Comparison of ENCODE assay signal across 23 mouse cellular contexts in genomic region chr12:76540701-76541221, GRCm38 (mm10). TPM values are rescaled to one million over a fixed set of nuclear protein-coding genes. Genes with fewer than 3 reads are reported as not detected.
DNase-seq lines count a peak whose midpoint lies in the region; ATAC-seq and TF ChIP-seq lines count a peak whose summit lies in the region.
"Had no signal": no experiment of that assay in that cellular context is flagged by ENCODE, and none has a peak within 500 bp of the region (broad histone marks: within the 10 kb centered on the region; RNA-seq: fewer than 3 reads in every experiment).

No protein-coding gene starts in this region.

- WGBS in embryonic facial prominence, embryonic 15.5 days = 73% methylated on average over 10 of the region's 10 CpGs
- 85% methylated on average over 10 of the region's 10 CpGs for WGBS in embryonic facial prominence, embryonic 10.5 days
- 36% methylated on average over 10 of the region's 10 CpGs for WGBS in liver, adult 2 months
- 27% methylated on average over 10 of the region's 10 CpGs for WGBS in small intestine, adult 2 months

- H3K4me2 ChIP-seq in embryonic facial prominence, embryonic 15.5 days (replicated peaks) = no peak overlapping the region
- H3K4me2 ChIP-seq: forebrain, embryonic 15.5 days; hindbrain, embryonic 14.5 days; kidney, embryonic 15.5 days; limb, embryonic 15.5 days; midbrain, embryonic 15.5 days had no signal

- no peak for DNase-seq in embryonic facial prominence, embryonic 10.5 days (ENCODE audit: low spot score)
- DNase-seq in liver, adult 2 months (ENCODE audit: extremely low read depth, low read depth, low spot score) = no peak
- DNase-seq in liver = no peak
- DNase-seq in heart, postnatal 14 days = no peak
- DNase-seq in left cerebral cortex, postnatal 25 days (ENCODE audit: low spot score in 2 of 2) = no peak
- DNase-seq: adrenal gland, adult 2 months; cerebellum, adult 18-20 months; cerebellum, postnatal 25 days; embryo, embryonic 11 days; gastrocnemius, postnatal 10 days; heart, postnatal 36 days; layer of hippocampus, adult 9-11 months; lung, adult 18-20 months had no signal

- no peaks in the 10 kb centered on the region for H3K36me3 ChIP-seq in embryonic facial prominence, embryonic 15.5 days
- no peaks in the 10 kb centered on the region for H3K36me3 ChIP-seq in embryonic facial prominence, embryonic 10.5 days (replicated peaks)
- H3K36me3 ChIP-seq in liver, adult 2 months (ENCODE audit: control insufficient read depth, insufficient read depth, low read length) = no peaks in the 10 kb centered on the region
- H3K36me3 ChIP-seq in ES-Bruce4 (ENCODE audit: control insufficient read depth, insufficient read depth, low read length, poor library complexity, severe bottlenecking) = no peaks in the 10 kb centered on the region
- peaks cover 2% of the 10 kb centered on the region; the same call in 1 of the 2 replicates for H3K36me3 ChIP-seq in small intestine, adult 2 months (ENCODE audit: control insufficient read depth, insufficient read depth, low read length)
- H3K36me3 ChIP-seq: forebrain, embryonic 15.5 days; limb, embryonic 15.5 days; midbrain, embryonic 15.5 days had no signal

- peak overlapping the region; percentile 48; the same call in 1 of the 2 replicates for H3K27ac ChIP-seq in embryonic facial prominence, embryonic 15.5 days (replicated peaks)
- no peak overlapping the region for H3K27ac ChIP-seq in embryonic facial prominence, embryonic 10.5 days (replicated peaks)
- H3K27ac ChIP-seq in liver, adult 2 months (replicated peaks; ENCODE audit: insufficient read depth, low read depth, low read length) = peak overlapping the region; percentile 49
- no peak overlapping the region for H3K27ac ChIP-seq in ES-Bruce4 (ENCODE audit: insufficient read depth, low read length)
- H3K27ac ChIP-seq in small intestine, adult 2 months (ENCODE audit: insufficient read depth, low read depth, low read length) = peak overlapping the region; percentile 56
- H3K27ac ChIP-seq: forebrain, embryonic 15.5 days; hindbrain, embryonic 14.5 days; midbrain, embryonic 15.5 days had no signal

- intact Hi-C loops in heart, postnatal 14 days (cut with DNase I) = no loop called here
- intact Hi-C loops in left cerebral cortex, postnatal 25 days (cut with DNase I) = no loop called here

- TF ChIP-seq CTCF in liver, adult 2 months (IDR thresholded peaks at IDR 0.05; ENCODE audit: low read depth, low read length) = no peak
- TF ChIP-seq CTCF in ES-Bruce4 (IDR thresholded peaks at IDR 0.05; ENCODE audit: low read depth, low read length) = no peak
- peak; percentile 15; the same call in 1 of the 2 replicates for TF ChIP-seq CTCF in small intestine, adult 2 months (IDR thresholded peaks at IDR 0.05; ENCODE audit: extremely low read depth, insufficient read length, insufficient replicate concordance, low read depth, low read length)

- no peak for ATAC-seq in embryonic facial prominence, embryonic 15.5 days (ENCODE audit: insufficient number of reproducible peaks, low FRiP score, low TSS enrichment, low read depth)
- ATAC-seq: forebrain, embryonic 15.5 days; midbrain, embryonic 15.5 days had no signal

- H3K27me3 ChIP-seq in embryonic facial prominence, embryonic 15.5 days = no peaks in the 10 kb centered on the region
- H3K27me3 ChIP-seq in embryonic facial prominence, embryonic 10.5 days (replicated peaks; ENCODE audit: low read depth, poor library complexity, severe bottlenecking) = peaks cover 23% of the 10 kb centered on the region
- no peaks in the 10 kb centered on the region for H3K27me3 ChIP-seq in liver, adult 2 months (ENCODE audit: control insufficient read depth, insufficient read depth, low read length)
- no peaks in the 10 kb centered on the region for H3K27me3 ChIP-seq in ES-Bruce4 (ENCODE audit: control insufficient read depth, insufficient read depth, low read length, poor library complexity, severe bottlenecking)
- H3K27me3 ChIP-seq in small intestine, adult 2 months (ENCODE audit: control insufficient read depth, insufficient read depth, low read length) = no peaks in the 10 kb centered on the region
- H3K27me3 ChIP-seq: heart, embryonic 13.5 days; kidney, embryonic 15.5 days; limb, embryonic 15.5 days had no signal

- peaks cover 40% of the 10 kb centered on the region for H3K79me2 ChIP-seq in liver, adult 2 months (ENCODE audit: control insufficient read depth, insufficient read depth, low read length)

- no peak for TF ChIP-seq EP300 in ES-Bruce4 (IDR thresholded peaks at IDR 0.05; ENCODE audit: insufficient read depth, low read depth, low read length)

- H3K4me1 ChIP-seq in embryonic facial prominence, embryonic 15.5 days = peaks cover 18% of the 10 kb centered on the region
- peaks cover 20% of the 10 kb centered on the region for H3K4me1 ChIP-seq in embryonic facial prominence, embryonic 10.5 days
- peaks cover 49% of the 10 kb centered on the region for H3K4me1 ChIP-seq in liver, adult 2 months (ENCODE audit: control insufficient read depth, insufficient read depth, low read length)
- peaks cover 3% of the 10 kb centered on the region for H3K4me1 ChIP-seq in ES-Bruce4 (ENCODE audit: control insufficient read depth, insufficient read depth, low read length)
- peaks cover 14% of the 10 kb centered on the region; the same call in 1 of the 2 replicates for H3K4me1 ChIP-seq in small intestine, adult 2 months (ENCODE audit: control insufficient read depth, insufficient read depth, insufficient read length, low read length)
- H3K4me1 ChIP-seq: forebrain, embryonic 15.5 days; midbrain, embryonic 15.5 days had no signal

- H3K9me3 ChIP-seq in embryonic facial prominence, embryonic 15.5 days (replicated peaks) = no peaks in the 10 kb centered on the region
- H3K9me3 ChIP-seq in embryonic facial prominence, embryonic 10.5 days = no peaks in the 10 kb centered on the region
- H3K9me3 ChIP-seq in ES-Bruce4 (replicated peaks; ENCODE audit: control insufficient read depth, insufficient read depth, low read length, poor library complexity, severe bottlenecking) = no peaks in the 10 kb centered on the region
- H3K9me3 ChIP-seq: forebrain, embryonic 15.5 days; heart, embryonic 13.5 days; kidney, embryonic 15.5 days; midbrain, embryonic 15.5 days had no signal

- H3K9ac ChIP-seq in embryonic facial prominence, embryonic 15.5 days = no peak overlapping the region
- no peak overlapping the region for H3K9ac ChIP-seq in liver, adult 2 months (ENCODE audit: low read depth, low read length)
- H3K9ac ChIP-seq in ES-Bruce4 (ENCODE audit: low read depth, poor library complexity, severe bottlenecking) = peak overlapping the region; percentile 32
- H3K9ac ChIP-seq: forebrain, embryonic 15.5 days; hindbrain, embryonic 14.5 days; kidney, embryonic 15.5 days; limb, embryonic 15.5 days; midbrain, embryonic 15.5 days had no signal

- TF ChIP-seq POLR2A in liver, adult 2 months (IDR thresholded peaks at IDR 0.05; ENCODE audit: extremely low read depth, insufficient read depth, low read length) = no peak
- TF ChIP-seq POLR2A in ES-Bruce4 (IDR thresholded peaks at IDR 0.05; ENCODE audit: insufficient read depth, low read length) = no peak
- TF ChIP-seq POLR2A in small intestine, adult 2 months (IDR thresholded peaks at IDR 0.05; ENCODE audit: low read depth, low read length) = no peak

- H3K4me3 ChIP-seq in embryonic facial prominence, embryonic 15.5 days (replicated peaks) = no peak overlapping the region
- no peak overlapping the region for H3K4me3 ChIP-seq in embryonic facial prominence, embryonic 10.5 days
- no peak overlapping the region for H3K4me3 ChIP-seq in liver, adult 2 months (ENCODE audit: insufficient read depth, low read depth, low read length)
- no peak overlapping the region for H3K4me3 ChIP-seq in ES-Bruce4 (ENCODE audit: low read depth, low read length)
- H3K4me3 ChIP-seq in small intestine, adult 2 months (ENCODE audit: low read depth, low read length) = peak overlapping the region; percentile 12; the same call in 1 of the 2 replicates
- H3K4me3 ChIP-seq: forebrain, embryonic 15.5 days; heart, embryonic 13.5 days; kidney, embryonic 15.5 days; limb, embryonic 15.5 days; megakaryocyte, embryonic 14.5 days; midbrain, embryonic 15.5 days had no signal

RNA-seq across cellular contexts. Expression of gene Plekhg3, which starts 10.1 kb away (rescaled TPM):
- polyA plus RNA-seq in embryonic facial prominence, embryonic 15.5 days (2015; fragmentation: Nextera tagmentation; extraction: Ambion mirVana) = 7.7 and 8.9 TPM in 2 replicates
- 3.3 and 3.9 TPM in 2 replicates for polyA plus RNA-seq in embryonic facial prominence, embryonic 10.5 days (2016; fragmentation: Nextera tagmentation; extraction: Ambion mirVana)
- total RNA-seq in liver, adult 2 months (2014; rRNA removed) = 16.5 and 27.0 TPM in 2 replicates
- 12.5 and 17.1 TPM in 2 replicates for polyA plus RNA-seq in liver, adult 2 months (2012; rRNA removed)
- 25.3 and 28.5 TPM in 2 replicates for polyA plus RNA-seq in ES-Bruce4 (2011; ENCODE audit: insufficient read depth, insufficient read length, low read depth, missing spikeins)
- 12.3 and 16.9 TPM in 2 replicates for polyA plus RNA-seq in small intestine, adult 2 months (2012; rRNA removed)
- 10 to 100 TPM; 19.1 to 20.4 TPM for total RNA-seq in heart, postnatal 14 days (2021)
- total RNA-seq in left cerebral cortex, postnatal 25 days (2021) = 10 to 100 TPM; 11.4 to 11.9 TPM

Comparison
In these comparisons a context has a peak if more than half of its experiments do, and no peak if none do; other contexts are left out.
1. H3K27ac ChIP-seq: peak in embryonic facial prominence, embryonic 15.5 days (single experiment), liver, adult 2 months (single experiment) and small intestine, adult 2 months (single experiment); none in embryonic facial prominence, embryonic 10.5 days (single experiment) and ES-Bruce4 (single experiment).